31 mouse cellular contexts compared by ENCODE assay signal in the genomic region with DNA sequence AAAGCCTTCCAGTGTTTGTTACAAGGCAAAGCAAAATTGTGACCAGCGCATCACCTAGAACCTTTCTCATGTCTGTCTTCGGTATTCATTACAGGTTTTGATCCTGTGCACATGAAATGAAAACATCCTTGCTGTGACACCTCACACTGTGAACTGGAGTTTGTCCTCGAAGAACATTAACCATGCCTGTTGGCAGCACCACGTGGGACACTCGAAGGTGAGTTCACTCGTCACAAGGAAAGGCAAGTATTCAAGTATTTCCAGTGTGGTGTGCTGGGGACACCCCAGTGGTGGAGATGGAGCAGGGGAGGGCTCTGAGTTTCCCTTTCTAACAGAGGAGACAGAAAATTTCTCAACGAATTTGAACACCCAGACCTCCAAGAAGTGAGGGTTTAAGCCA.
"Had no signal": no experiment of that assay in that cellular context is flagged by ENCODE, and none has a peak within 500 bp of the region (broad histone marks: within the 10 kb centered on the region; RNA-seq: fewer than 3 reads in every experiment).

No protein-coding gene starts in this region.

- H3K27me3 ChIP-seq: limb, embryonic 12.5 days; limb, embryonic 13.5 days; limb, embryonic 15.5 days; liver, embryonic 13.5 days; liver, embryonic 15.5 days; lung, embryonic 15.5 days; midbrain, embryonic 12.5 days; midbrain, embryonic 13.5 days; midbrain, embryonic 15.5 days had no signal

- DNase-seq: left cerebral cortex, postnatal 4 days; liver; liver, embryonic 13.5 days; liver, postnatal 0 days; lung, adult 18-20 months; lung, adult 2 months; lung, embryonic 14.5 days; lung, postnatal 10 days; lung, postnatal 14 days; lung, postnatal 36 days; lung, postnatal 4 days; midbrain, embryonic 14.5 days had no signal

- H3K4me2 ChIP-seq: limb, embryonic 12.5 days; limb, embryonic 13.5 days; limb, embryonic 15.5 days; liver, embryonic 11.5 days; liver, embryonic 12.5 days; liver, embryonic 13.5 days; liver, embryonic 15.5 days; lung, embryonic 14.5 days; lung, embryonic 15.5 days; midbrain, embryonic 11.5 days; midbrain, embryonic 12.5 days; midbrain, embryonic 13.5 days; midbrain, embryonic 15.5 days had no signal

- ATAC-seq: liver, embryonic 12.5 days; liver, postnatal 0 days; lung, postnatal 0 days; midbrain, embryonic 13.5 days; midbrain, embryonic 15.5 days; midbrain, embryonic 16.5 days had no signal

- H3K4me1 ChIP-seq: limb, embryonic 12.5 days; limb, embryonic 13.5 days; limb, embryonic 15.5 days; lung, embryonic 15.5 days; midbrain, embryonic 12.5 days; midbrain, embryonic 13.5 days; midbrain, embryonic 15.5 days had no signal

- H3K9ac ChIP-seq: limb, embryonic 12.5 days; limb, embryonic 13.5 days; limb, embryonic 15.5 days; liver, embryonic 12.5 days; liver, embryonic 13.5 days; liver, embryonic 14.5 days; liver, embryonic 15.5 days; liver, postnatal 0 days; lung, embryonic 14.5 days; lung, embryonic 15.5 days; midbrain, embryonic 12.5 days; midbrain, embryonic 13.5 days; midbrain, embryonic 15.5 days had no signal

- H3K9me3 ChIP-seq: limb, embryonic 10.5 days; limb, embryonic 12.5 days; limb, embryonic 13.5 days; limb, embryonic 15.5 days; liver, embryonic 12.5 days; liver, embryonic 13.5 days; liver, embryonic 15.5 days; lung, embryonic 15.5 days; megakaryocyte, embryonic 14.5 days; midbrain, embryonic 10.5 days; midbrain, embryonic 12.5 days; midbrain, embryonic 13.5 days; midbrain, embryonic 15.5 days had no signal

- H3K4me3 ChIP-seq: limb, embryonic 10.5 days; limb, embryonic 12.5 days; limb, embryonic 13.5 days; limb, embryonic 15.5 days; liver, embryonic 12.5 days; liver, embryonic 13.5 days; liver, embryonic 15.5 days; lung, embryonic 15.5 days; megakaryocyte, embryonic 14.5 days; midbrain, embryonic 10.5 days; midbrain, embryonic 12.5 days; midbrain, embryonic 13.5 days; midbrain, embryonic 15.5 days; myocyte had no signal

- H3K27ac ChIP-seq: limb, embryonic 10.5 days; limb, embryonic 12.5 days; limb, embryonic 13.5 days; limb, embryonic 15.5 days; liver, embryonic 12.5 days; liver, embryonic 13.5 days; liver, embryonic 14.5 days; liver, embryonic 15.5 days; lung, embryonic 15.5 days; macrophage; midbrain, embryonic 10.5 days; midbrain, embryonic 12.5 days; midbrain, embryonic 13.5 days; midbrain, embryonic 15.5 days had no signal
